Mouse (Mus musculus): ENCODE results near the gene Ppard.

Ppard gene

DNA sequence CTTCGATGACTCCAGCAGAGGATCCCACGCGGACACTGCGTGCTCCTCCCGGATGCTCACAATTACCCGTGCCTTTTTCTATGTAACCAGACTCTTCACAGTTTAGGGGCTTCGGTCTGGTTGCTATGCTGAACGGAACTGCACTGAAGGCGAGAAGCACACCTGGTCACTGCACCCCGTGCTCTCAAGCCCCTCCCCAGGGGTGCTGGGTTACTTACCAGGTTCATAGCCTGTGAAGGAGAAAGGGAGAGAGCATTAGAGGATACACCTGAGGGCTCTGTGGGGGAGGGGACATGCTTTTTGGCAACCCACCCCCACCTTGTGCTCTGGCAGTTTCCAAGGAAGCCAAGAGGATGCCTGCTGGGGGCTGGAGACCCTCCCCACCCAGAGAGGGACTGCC is 102.8 kb downstream of the Ppard start:
- no peak for DNase-seq (ENCODE audit: low spot score in 2 of 2)

DNA sequence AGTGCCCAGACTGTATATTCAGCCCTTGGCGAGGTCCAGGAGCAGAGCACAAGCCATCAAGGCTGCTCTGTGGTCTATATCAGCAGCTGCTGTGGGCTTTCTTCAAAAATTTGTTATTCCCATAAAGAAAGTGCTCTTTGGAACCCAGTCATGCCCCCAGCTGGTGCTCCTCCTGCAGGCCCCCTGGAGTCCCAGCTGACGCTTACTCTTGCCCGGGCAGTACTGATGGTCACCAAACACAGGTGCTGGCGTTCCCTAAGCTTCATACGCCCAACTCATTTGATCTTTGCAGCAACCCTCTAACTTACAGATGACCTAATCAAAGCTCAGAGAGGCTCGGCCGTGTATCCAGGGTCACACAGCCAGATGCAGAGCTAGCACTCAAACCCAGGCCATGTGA is 105.0 kb downstream of the Ppard start:
- DNase-seq (ENCODE audit: low spot score in 2 of 2): no peak

DNA sequence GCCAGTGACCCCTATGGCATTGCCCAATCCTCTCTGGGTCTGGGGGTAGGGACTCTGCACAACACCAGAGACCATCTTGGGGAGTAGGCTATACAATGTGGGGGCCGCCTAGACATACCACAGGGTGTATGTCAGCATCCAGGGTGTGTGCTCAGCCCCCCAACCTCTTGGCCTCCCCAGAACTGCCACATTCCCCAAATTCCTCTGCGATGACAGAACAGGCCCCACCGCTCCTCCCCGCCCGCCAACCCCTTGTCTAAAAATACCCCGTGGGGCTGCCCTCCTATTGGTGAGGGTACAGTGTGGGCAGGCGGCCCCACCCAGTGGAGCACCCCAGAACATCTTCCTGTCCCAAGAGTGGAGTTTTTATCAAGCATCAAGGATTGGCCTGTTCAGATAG is 108.1 kb downstream of the Ppard start:
- DNase-seq (ENCODE audit: low spot score in 2 of 2): no peak

DNA sequence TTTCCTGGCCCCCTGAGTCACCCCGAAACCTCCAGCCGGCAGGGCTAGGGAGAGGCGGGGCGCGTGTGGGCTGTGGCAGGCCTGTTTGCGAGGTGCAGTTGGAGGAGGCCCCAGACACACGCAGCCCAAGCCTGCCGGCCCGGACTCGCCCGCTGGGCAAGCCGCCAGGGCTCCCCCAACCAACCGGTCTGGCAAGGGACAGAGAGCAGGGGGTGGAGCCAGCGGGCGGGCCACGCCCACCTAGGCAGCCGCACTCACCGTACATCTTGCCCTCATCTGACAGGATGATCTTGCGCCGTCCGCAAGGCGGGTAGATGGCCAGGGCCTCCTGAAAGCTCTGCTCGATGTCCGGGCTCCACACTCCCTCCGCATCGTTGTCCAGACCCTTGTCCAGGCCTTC is 108.6 kb downstream of the Ppard start:
- peak; percentile 95 to 96 for DNase-seq (ENCODE audit: low spot score in 2 of 2)

DNA sequence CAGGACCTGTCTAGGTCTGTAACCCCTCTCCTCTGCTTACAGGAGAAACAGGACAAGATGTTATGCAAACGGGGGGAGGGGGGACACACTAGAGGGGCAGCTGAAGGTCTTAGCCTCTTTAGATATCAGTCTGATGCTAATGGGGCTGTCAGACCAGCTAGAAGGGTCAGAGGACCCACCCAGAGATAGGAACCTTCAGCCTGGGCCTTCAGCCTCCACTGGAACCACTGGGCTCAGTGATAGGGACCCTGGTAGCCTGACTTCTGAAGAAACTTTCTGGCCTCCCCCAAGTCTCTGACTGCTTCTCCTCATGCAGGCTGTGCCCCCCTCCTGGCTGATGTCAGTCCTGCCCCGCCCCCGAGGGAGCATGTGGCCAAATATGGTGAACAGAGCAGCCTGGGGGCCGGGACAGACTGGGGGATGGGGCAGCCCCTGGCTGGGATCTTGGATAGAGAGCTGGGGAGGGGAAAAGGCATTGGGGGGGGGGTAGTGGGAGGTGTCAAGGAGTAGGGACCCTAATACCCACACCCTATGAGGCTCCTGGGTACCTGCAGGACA is 111.6 kb downstream of the Ppard start:
- peak in 1 of 2 experiments; percentile 68 for DNase-seq (ENCODE audit: low spot score in 2 of 2)

DNA sequence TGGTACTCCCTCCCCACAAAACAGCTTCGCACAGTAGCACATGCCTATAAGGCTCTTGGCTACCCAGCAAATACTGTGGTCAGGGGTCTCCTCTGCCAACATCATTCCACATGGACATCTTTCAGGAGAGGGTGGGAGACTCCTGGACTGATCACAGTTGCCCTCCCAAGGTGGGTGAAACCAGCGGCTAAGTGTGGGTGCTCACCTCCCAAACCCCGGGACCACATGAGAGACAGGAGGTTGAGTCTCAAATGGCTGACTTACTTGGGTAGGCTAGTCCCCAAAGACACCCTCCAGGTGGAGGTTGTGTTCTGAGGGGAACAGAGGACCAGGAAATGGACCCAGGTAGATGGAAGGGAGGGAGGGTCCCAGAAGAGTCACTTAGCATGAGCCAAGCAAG is 112.2 kb downstream of the Ppard start:
- no peak for DNase-seq (ENCODE audit: low spot score in 2 of 2)

DNA sequence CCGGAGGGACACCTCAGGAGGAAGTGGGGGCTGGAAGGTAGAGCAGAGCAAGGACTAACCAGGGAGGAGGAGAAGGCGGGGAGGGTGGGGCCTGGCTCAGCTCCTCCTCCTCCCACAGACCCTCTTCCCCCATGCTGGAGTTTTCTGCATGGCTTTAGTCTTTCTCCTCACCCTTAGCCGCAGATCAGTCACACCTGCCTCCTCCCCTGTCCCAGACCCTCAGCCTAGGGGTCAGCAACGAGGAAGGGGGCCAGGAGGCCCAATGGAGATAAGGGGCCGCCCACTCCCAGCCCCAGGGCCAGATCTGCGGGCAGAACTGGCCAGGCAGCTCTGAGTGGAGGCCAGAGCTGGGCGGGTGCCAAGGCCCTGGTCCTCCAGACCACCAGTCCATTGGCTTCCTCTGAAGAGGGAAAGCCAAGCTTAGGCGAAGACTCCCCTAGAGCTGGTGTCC is 112.8 kb downstream of the Ppard start:
- DNase-seq (ENCODE audit: low spot score in 2 of 2): peak in 1 of 2 experiments; percentile 61

DNA sequence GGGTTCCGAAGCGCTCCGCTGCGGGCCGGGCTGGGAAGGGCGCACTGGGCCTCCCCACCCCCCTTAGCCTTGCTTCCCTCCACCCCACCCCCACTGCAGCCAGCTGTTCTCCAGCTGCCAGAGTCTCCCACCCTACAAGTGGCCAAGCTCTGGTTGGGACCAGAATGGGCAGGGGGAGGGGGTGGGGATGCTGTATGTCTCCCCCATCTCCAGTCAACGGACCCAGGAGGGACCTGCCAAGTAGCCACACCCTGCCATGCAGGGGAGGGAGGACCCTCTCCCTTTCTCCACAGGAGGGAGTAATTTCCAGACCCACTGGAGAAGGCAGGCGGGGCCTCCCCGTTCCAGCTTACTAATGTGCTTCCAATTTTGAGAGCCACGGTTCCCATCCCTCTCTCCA is 113.4 kb downstream of the Ppard start:
- DNase-seq (ENCODE audit: low spot score in 2 of 2): peak in 1 of 2 experiments; percentile 67

DNA sequence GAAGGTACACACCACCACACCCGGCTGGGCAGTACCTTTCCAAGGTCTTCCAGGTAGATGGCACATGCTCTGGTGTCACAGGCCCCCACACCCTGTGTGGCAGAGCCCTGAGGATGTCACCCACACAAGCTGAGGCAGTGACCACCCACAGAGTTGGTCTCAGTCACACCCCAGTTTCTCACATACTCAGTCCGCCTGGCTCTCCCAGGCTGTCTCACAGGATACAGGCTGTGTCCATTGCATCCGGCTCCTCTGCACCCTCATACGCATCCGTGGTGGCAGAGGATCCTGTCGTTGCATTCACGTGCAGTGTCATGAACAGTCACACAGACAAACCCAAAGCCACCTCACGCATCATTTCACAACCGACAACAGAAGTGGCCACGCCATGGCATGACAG is 114.8 kb downstream of the Ppard start:
- DNase-seq (ENCODE audit: low spot score in 2 of 2): no peak

DNA sequence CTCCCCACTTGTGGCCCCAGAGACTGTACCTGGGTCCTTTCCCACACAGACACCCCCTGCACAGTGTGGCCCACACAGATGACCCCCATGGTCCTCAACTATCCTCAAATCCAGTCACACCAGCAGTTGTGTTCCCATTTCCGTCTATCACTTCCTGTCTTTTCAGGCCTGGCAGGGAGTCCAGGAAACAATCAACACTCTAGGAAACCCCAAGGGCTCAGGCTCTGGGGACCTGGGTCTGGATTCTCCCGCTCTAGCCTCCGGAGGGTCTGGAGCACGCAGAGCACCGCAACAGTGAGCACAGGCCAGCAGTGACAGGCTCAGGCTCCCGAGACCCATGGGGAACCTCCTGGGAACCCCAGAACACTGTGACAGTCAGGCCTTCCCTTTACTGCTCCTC is 115.7 kb downstream of the Ppard start:
- no peak for DNase-seq (ENCODE audit: low spot score in 2 of 2)

DNA sequence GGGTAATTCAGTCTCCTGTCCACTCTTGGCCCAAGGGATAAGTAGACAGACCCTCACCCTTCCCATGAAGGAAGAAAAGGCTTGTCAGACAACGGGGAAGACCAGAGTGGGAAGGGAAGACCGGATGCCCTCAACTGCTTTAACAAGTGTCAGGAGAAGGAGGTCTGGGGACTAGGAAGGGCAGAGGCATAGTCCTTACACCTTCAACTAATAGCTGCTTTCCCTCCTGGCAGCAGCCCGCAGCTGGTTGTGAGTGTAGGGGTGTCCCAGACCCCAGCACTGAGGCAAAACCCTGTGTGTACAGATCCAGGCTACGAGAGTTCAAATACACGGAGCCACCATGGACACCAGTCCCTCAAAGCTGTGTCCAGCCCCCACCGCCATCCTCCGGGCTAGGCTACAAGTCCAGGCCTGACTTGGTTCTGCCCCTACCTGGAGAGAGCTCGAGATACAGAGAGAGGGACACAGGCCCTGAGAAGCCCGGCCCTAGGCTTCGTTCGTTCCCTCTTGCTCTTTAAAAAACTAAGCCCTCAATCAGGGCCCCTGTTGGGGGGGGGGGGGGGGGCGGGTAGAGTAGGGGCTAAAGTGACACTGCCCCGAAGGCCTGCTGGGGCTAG is 116.9 kb downstream of the Ppard start:
- no peak for DNase-seq (ENCODE audit: low spot score in 2 of 2)

DNA sequence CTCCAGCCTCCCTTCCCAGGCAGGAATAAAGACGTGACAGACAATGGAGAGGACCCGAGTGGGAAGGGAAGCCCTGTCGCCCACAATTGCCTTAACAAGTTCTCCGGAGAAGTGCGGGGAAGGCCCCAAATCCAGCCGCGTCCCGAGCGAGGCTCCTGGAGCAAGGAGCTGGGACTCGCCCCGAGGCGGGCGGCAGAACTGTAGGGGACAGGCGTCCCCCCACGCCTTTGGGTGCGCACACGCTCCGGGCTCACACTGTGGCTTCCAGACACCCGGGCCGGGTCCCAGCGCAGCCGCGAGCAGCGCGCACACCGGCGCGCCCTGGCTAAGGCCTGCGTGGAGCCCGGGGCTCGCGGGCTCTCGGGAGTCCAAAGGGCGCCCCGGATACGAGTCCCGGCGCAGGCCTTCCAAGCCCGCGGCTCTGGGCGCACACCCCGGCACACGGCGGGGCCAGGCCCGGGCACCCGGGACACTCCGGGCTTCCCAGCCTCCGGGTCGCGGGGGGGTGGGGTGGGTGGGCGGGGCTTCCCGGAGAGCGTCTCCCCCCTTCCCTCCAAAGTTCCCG is 117.5 kb downstream of the Ppard start:
- no peak for DNase-seq (ENCODE audit: low spot score in 2 of 2)

DNA sequence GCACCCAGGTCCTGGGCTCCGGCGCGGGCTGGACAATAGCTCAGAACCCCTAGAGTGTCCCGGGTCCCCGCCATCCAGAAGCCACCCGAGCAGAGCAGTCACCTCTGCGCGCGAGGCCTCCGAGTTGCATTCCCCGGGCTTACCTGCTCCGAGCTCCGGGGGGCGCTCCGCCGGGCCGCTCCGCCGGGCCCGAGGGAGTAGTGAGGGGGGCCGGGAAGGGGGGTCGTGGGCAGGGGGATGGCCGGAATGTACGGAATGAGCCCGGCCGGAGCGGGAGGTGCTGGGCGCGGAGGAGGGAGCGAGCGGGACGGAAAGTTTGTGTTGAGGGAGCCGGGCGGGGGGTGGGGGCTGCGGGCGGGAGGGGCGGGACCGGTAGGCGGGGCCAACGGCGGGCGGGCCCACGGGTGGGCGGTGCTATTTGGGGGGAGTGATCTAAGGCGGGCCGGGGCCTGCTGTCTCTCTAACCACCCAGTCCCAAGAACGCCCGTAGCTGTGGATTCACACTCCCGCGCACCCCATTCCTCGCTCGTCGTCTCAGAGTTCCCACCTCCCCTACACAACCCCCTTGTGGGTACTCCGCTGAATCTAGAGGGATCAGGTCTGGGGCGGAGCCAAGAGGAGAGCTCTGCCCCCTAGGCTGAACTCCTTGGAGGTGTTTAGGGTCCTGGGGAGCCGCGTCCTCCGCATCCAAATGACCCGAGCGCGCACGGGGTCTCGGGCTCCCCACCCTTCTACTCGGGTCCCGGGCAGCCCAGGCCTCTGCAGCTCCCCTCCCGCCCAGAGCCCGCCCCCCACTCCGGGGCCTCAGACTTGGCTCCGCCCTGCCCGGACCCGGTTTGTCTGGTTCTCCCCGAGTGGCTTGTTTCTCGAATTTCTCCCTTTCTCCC is 118.2 kb downstream of the Ppard start, which contains the start of gene Tead3:
Gene Tead3, minus strand, starts transcription at position 352 of the 887 bp plus-strand sequence.
- DNase-seq (ENCODE audit: low spot score in 2 of 2): peak; percentile 85 to 91
